Mouse (Mus musculus) fibroblast of lung, adult 2 months (primary cell): ENCODE measurements at regions not wholly inside any gene's neighbourhood (a gene's known extent, or its start where the extent isn't known, plus 50 kb on each side); places are given as distances from the start of the nearest gene placed in this dataset.

Source experiments
- DNase-seq: peaks from one replicate; pipeline ENCODE4 v3.0.0-alpha.2; 2011; ENCODE audit warnings: low read depth

- no peak for DNase-seq
These were observed 53.2 kb upstream of the Dnajc1 start for GRCm38 (mm10) chr2:18445809-18446208.
